Mouse (Mus musculus): ENCODE results near the gene Calr.
A peak's percentile ranks its signal among the peaks of the same experiment; 100 is the strongest.
"Not testable (repeated sequence)": the region's sequence is repeated elsewhere in the genome, so short reads cannot be mapped to it uniquely, and the experiment has no call there.

The Calr gene

DNA sequence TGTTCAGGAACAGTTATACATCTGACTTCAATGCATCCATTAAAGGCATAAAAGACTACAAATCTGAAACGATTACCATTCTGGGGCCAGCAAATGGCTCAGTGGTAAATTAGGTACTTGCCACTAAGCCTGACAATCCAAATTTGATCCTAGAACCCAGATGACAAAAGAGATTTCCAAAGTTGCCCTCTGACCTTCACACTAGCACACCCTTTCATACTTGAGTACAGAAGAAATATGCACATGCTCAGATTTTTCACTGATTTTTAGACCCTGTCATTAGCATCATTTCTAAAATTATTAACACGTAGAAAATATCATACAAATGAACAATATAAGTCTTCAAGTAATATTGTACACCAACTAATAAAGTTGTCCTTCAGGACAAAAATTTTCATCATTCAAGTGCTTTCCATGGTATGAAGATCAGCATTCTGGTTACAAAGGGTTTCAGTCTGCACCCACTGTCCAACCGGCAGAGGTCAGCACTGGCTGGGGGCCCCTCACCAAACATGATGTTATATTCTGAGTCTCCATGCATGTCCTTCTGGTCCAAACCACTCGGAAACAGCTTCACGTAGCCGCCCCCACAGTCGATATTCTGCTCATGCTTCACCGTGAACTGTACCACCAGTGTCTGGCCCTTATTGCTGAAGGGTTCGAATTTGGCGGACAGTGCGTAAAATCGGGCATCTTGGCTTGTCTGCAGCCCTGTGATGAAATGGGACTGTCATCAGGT lies 1.2 kb downstream of the Calr start:
- DNase-seq (ENCODE audit: low read depth in 1 of 2, low spot score in 2 of 2), result no peak

- DNase-seq (ENCODE audit: low read depth in 1 of 2, low spot score in 2 of 2), result no peak
Measured at GRCm38 (mm10) chr8:84844397-84845070, 2.2 kb downstream of the Calr start.

- DNase-seq (ENCODE audit: low read depth in 1 of 2, low spot score in 2 of 2), result no peak
Measured at GRCm38 (mm10) chr8:84841514-84841913, 5.2 kb downstream of the Calr start.

- DNase-seq (ENCODE audit: low read depth in 1 of 2, low spot score in 2 of 2), result peak; percentile 84 to 87
Measured at GRCm38 (mm10) chr8:84840248-84840999, 6.3 kb downstream of the Calr start, which contains the start of gene Rad23a. Gene Rad23a, minus strand, starts transcription at chr8:84840665.

- no peak for DNase-seq (ENCODE audit: low read depth in 1 of 2, low spot score in 2 of 2)
Measured at GRCm38 (mm10) chr8:84839875-84840247, 6.9 kb downstream of the Calr start.

DNA sequence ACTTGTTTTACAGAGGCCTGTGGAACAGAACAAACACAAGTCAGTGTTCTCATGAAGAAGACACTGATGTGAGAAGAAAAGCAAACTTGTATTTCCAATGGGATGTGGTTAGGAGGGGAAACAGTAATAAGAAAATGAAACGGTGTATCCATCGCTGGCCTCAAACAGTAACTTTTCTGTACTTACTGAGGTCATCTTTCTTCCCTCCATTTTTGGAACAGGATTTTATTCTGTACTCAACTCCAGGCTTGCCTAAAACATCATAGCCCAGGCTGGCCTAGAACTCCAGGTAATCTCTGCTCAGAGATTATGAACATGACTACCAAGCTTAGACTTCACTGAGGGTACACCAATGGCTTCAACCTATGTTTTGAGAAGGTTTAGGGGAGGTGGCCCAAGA lies 7.3 kb downstream of the Calr start:
- no peak for DNase-seq (ENCODE audit: low read depth in 1 of 2, low spot score in 2 of 2)

DNA sequence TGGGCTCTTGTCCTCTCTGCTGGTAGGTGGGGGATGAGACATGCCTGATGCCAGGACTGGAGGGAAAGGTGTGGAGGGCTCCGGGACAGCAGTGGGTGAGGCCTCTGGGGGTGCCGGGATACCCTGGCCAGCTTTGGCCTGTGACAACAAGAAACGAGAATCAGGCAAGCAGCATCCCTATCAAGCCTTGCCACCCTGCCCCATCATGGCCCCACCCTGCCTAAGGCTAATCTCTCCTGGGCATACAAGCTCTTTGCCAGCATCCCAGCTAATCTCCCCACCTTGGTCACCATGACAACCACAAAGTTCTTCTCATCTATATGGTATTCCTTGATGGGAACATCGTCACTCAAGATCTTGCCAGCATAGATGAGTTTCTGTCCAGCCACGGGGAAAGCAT lies 8.2 kb downstream of the Calr start:
- DNase-seq (ENCODE audit: low read depth in 1 of 2, low spot score in 2 of 2), result no peak

DNA sequence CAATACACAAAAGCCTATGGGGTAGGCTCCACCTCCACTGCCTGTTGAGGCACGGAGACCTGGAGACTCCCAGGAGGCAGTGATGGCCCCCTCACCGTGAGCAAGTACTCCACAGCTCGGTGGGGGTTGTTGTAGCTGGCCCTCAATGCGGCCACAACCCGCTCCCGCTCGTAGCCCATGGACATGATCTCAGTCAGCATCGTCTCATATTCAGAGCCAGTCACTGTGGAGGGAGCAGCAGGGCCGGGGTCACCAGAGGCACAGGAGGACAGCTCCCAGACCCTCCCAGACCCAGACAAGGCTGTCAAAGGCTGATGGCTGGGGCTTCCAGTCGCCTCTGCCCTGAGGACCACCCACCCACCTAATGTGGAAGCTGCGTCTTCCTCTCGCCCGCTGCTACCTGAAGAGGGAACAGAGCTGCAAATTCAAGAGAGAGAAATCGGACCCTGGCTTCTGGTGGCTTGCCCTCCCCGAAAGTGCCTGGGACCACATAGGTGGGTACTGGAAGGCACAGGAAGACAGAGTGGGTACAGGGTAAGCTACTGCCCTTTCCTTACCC lies 8.7 kb downstream of the Calr start:
- DNase-seq (ENCODE audit: low read depth in 1 of 2, low spot score in 2 of 2), result no peak

DNA sequence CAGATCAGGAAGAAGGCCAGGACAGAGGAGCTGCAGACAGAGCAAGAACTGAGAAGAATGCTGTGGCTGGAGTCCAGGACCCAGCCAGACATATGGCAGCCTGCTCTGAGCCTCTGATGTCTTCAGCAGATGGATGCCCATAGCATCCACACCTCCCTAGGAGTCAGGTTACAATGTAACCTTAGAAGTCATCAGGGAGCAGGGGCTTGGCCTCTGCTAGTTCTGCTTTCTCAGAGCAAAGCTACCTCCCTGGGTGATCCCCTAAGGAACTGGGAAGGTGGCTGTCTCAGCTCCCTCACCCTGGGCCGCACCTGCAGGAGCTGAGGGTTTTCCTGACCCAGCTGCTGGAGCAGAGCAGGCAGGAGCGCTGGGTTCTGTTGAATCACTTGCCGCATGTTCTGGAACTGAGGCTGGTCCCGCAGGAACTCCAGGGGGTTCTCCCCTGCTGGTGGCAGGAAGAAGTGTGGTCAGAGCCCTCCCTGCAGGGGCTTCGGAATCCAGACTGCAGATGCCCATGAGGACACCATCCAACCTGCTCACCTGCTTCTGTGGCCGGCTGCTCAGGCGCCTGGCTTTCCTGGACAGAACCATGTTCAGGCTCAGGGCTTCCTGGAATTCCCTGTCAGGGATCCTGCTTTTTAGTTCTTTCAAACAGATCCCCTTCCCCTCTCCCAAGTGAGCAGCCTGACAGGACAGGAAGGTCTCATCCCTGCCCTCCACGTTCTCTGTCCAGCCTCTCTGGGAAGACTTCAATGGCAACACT lies 9.4 kb downstream of the Calr start:
- DNase-seq (ENCODE audit: low read depth in 1 of 2, low spot score in 2 of 2), result no peak

GRCm38 (mm10) chr8:84834866-84835855 lies 11.6 kb downstream of the Calr start:
- DNase-seq (ENCODE audit: low read depth in 1 of 2, low spot score in 2 of 2), result no peak

DNA sequence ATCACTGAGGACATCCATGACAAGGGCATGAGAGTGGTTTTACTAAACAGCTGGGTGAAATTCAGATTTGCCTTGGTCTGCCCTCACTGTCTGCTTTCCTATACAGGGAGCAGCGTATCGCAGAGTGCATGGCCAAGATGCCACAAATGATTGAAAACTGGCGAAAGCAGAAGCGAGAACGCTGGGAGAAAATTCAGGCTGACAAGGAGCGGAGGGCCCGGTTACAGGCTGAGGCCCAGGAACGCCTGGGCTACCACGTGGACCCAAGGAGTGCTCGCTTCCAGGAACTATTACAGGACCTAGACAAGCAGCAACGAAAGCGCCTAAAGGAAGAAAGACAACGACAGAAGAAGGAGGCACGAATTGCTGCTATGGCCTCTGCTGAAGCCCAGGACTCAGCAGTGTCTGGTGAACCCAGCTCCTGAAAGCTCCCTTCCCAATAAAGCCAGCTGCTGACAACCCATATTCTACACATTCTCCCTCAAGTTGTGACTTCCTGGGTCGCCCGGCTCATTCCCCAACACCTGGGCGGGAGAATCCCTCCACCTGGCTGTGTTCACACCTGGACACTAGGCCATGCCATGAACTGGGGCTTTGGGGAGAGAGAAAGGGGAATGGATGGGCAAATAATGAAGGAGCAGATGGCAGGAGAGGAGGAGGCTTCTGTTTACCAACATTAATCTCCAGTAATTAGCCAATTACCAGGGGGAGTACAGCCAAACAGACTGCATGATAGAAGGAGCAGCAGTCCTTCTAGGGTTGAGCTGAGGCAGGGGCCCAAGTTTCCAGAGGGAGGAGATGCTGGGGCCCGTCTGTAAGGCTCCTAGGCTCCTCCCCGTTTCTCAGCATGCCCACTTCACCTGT lies 12.5 kb downstream of the Calr start:
- DNase-seq (ENCODE audit: low read depth in 1 of 2, low spot score in 2 of 2), result no peak

DNA sequence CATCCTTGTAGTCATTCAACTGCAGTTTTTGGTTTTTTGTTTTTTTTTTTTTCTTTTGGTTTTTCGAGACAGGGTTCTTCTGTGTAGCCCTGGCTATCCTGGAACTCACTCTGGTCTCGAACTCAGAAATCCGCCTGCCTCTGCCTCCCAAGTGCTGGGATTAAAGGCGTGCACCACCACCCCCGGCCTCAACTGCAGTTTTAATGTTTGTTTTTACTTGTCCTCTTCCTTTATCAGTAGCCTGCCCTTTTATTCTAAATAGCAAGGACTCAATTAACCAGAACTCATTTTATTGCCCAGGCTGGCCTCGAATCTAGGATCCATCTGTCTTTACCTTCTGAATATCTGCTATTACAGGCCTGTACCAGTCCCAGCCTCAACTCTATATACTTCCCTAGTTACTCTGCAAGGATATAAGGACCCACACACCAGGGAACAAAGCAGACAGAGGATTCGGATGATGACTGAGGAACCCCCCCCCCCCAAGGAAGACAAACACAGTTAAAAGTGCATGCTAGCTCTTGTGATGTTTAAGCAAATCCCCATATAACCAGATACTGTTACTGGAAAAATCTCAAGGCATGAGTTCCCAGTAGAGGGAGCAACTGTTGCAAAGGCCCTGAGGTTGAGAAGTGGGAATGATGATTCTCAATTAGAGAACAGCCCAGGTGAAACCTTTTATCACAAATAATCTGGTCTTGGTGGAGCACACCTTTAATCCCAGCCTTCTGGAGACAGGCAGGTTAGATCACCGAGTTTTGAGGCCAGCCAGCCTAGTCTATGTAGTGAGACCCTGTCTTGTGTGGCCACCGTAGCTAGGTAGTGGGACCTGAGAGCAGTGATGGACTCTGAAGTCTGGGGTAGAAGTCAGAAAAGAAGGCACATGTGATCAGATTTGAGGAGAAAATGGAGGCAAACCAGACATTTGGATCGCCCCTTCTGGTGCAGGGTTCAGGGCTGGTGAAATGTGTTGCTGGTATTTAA lies 13.7 kb downstream of the Calr start:
- DNase-seq (ENCODE audit: low read depth in 1 of 2, low spot score in 2 of 2), result no peak

DNA sequence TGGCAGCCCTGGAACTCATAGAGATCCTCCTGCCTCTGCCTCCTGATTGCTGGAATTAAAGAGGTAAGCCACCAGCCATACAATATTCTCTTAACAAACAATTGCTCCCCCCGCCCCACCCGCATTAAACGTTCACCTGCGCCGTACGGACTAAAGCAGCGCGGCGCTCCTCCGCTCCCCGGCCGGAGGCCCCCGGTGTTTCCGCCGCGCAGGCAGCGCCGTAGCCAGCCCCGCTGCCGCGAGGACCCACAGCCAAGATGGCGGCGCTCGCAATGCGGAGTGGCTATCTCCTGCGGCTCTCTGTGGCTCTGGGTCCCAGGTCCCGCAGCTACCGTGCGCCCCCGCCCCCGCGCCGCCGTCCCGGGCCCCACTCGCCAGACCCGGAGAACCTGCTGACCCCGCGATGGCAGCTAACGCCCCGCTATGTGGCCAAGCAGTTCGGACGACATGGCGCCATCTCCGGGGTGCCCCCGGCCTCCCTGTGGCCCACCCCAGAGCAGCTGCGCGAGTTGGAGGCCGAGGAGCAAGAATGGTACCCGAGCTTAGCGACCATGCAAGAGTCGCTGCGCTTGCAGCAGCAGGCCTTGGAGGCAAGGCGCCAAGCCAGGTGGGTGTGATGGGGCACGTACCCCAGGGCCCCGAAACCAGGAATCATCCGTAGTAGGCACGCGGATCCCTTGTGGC lies 14.6 kb downstream of the Calr start:
- DNase-seq (ENCODE audit: low read depth in 1 of 2, low spot score in 2 of 2), result peak in 1 of 2 experiments; percentile 53

DNA sequence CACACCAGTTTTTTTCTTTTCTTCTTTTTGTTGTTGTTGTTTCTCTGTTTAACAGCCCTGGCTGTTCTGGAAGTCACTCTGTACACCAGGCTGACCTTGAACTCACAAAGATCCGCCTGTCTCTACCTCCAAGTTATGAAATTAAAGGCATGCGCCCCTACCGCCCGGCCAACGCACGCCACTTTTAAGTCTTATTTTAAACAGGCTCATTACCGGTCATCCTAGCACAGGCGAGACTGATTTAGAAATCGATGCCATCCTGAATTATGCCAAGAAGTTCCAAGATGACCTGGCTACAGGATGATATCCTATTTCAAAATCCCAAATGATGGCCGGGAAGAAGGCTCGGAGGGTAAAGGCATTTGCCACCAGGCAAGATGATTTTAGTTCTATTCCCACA lies 15.2 kb downstream of the Calr start, which contains the start of gene Gadd45gip1:
Gene Gadd45gip1, plus strand, starts transcription at position 33 of the 400 bp plus-strand sequence.
- peak in 1 of 2 experiments; percentile 59 for DNase-seq (ENCODE audit: low read depth in 1 of 2, low spot score in 2 of 2)

GRCm38 (mm10) chr8:84826518-84826917 lies 20.2 kb downstream of the Calr start:
- DNase-seq (ENCODE audit: low read depth in 1 of 2, low spot score in 2 of 2), result not testable (repeated sequence)

DNA sequence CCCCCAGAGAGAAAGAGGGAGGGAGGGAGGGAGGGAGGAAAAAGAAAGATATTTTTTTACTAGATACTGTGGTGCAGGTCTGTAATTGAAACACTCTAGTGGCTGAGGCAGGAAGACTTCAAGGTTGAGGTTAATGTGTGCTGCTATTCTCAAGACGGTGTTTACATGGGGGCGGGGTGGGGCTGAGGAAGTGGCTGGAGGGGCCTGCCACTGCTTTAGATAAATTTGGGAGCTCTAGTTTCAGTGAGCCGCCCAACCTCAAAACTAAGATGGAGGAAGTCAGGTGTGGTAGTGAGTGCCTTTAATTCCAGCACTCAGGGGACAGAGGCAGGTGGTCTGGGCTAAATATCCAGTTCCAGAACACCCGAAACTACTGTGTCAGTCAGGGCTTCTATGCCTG lies 21.1 kb downstream of the Calr start:
- DNase-seq (ENCODE audit: low read depth in 1 of 2, low spot score in 2 of 2), result no peak

DNA sequence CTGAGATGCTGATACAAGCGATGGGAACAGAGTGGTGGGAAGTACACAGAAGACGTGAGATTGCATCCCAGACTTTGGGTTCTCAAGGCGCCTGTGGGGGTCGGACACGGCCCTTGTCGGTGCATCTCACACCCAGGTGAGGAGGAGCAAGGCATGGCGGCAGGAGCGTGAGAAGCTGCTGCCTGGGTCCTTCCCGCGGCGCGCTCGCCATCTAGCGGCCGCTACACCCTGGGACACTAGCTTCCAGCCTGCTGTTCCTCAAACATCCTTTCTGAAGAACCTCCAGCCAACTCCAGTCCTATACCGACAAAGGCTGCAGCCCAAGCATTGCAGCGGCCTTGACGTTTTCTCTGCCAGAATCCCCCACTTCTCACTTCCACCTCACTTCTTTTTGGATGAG lies 23.1 kb downstream of the Calr start:
- DNase-seq (ENCODE audit: low read depth in 1 of 2, low spot score in 2 of 2), result no peak

Data from monocyte, adult 2 months (primary cell).